Mouse (Mus musculus) testis, adult 2 months (tissue): ENCODE measurements at regions not wholly inside any gene's neighbourhood (a gene's known extent, or its start where the extent isn't known, plus 50 kb on each side); places are given as distances from the start of the nearest gene placed in this dataset.

Source experiments
- CTCF ChIP-seq: fragments of 200-500 bp; IDR thresholded peaks from 2 replicates; pipeline ENCODE4 v1.5.1; 2012; ENCODE audit warnings: low read depth, mild to moderate bottlenecking, inconsistent platforms, low read length, moderate library complexity; ENCODE audit not compliant: control insufficient read depth, insufficient read depth, insufficient replicate concordance
- POLR2A ChIP-seq: fragments of 200-500 bp; IDR thresholded peaks from 2 replicates; pipeline ENCODE4 v1.6.1; 2012; ENCODE audit warnings: low read depth, mild to moderate bottlenecking, inconsistent platforms, low read length, moderate library complexity; ENCODE audit not compliant: control insufficient read depth

DNA sequence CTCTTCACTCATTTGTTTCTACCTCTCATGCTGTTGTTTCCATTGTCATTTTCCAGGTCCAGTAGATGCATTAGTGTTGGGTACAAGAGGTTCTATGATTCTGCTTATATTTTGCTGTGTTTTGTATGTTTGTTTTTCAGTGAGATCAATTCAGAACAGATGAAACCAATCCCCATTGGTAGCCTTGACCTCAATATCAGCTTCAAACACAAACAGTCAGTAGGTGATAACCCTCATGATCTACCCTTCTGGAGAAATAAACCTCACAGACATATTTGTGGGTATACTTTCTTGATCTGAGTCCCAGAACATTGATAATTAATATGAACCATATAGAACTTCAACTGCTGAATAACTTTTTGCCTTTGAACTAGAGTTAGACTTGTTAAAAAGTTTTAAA is 969.3 kb upstream of the Lrrc6 start:
- TF ChIP-seq CTCF, result no peak
- no peak for TF ChIP-seq POLR2A
